Comparison of ENCODE assay signal across 26 mouse cellular contexts in the genomic region with DNA sequence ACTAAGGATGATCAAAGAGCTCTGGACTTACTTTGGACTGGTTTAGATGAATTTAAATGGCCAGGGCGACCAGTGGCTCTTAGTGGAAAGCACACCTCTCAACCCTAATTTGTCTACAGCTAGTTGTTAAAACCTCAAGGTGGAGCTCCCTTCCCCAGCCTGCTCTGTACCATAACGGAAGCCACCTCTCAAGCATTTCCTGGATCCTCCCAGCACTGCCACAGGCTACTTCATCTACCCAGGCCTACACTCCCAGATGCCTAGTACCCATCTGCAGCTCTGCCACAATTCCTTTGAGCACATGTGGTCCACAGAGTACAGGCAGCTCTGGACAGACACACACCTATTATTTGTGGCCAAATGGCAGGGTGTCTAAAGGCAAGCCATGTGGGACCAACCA. TPM values are rescaled to one million over a fixed set of nuclear protein-coding genes. Genes with fewer than 3 reads are reported as not detected.
DNase-seq lines count a peak whose midpoint lies in the region; ATAC-seq and TF ChIP-seq lines count a peak whose summit lies in the region.
"Had no signal": no experiment of that assay in that cellular context is flagged by ENCODE, and none has a peak within 500 bp of the region (broad histone marks: within the 10 kb centered on the region; RNA-seq: fewer than 3 reads in every experiment).

No protein-coding gene starts in this region.

- no peak overlapping the region for H3K4me3 ChIP-seq in limb, embryonic 13.5 days
- H3K4me3 ChIP-seq in limb, embryonic 10.5 days = no peak overlapping the region
- H3K4me3 ChIP-seq in CH12.LX (replicated peaks in 1 of 3; ENCODE audit: low read depth in 2 of 3, low read length in 2 of 3, poor library complexity in 1 of 3) = no peak overlapping the region
- H3K4me3 ChIP-seq in liver, postnatal 0 days (ENCODE audit: low read depth, low read length) = no peak overlapping the region
- H3K4me3 ChIP-seq in liver, embryonic 11.5 days (ENCODE audit: low read depth, low read length) = no peak overlapping the region
- H3K4me3 ChIP-seq: forebrain, embryonic 12.5 days; liver, embryonic 12.5 days had no signal

- TF ChIP-seq RAD21 in CH12.LX (IDR thresholded peaks at IDR 0.05; ENCODE audit: low read depth, low read length) = peak; percentile 19

- no peak overlapping the region for H3K27ac ChIP-seq in limb, embryonic 13.5 days
- H3K27ac ChIP-seq in limb, embryonic 10.5 days = no peak overlapping the region
- no peak overlapping the region for H3K27ac ChIP-seq in CH12.LX (ENCODE audit: insufficient read depth, low read depth)
- H3K27ac ChIP-seq in liver, postnatal 0 days (ENCODE audit: low read depth) = no peak overlapping the region
- H3K27ac ChIP-seq in liver, embryonic 11.5 days (ENCODE audit: low read depth, low read length) = no peak overlapping the region
- H3K27ac ChIP-seq: forebrain, embryonic 12.5 days; liver, embryonic 12.5 days had no signal

- DNase-seq in gastrocnemius, postnatal 25 days = peak; percentile 4
- no peak for DNase-seq in gastrocnemius, adult 18-20 months (ENCODE audit: low spot score)
- no peak for DNase-seq in limb, embryonic 10.5 days (ENCODE audit: low spot score)
- no peak for DNase-seq in CH12.LX (ENCODE audit: extremely low read depth)
- DNase-seq in liver, postnatal 0 days = no peak
- no peak for DNase-seq in liver, embryonic 11.5 days (ENCODE audit: low spot score)
- DNase-seq: adrenal gland, adult 8-10 months; gastrocnemius, postnatal 10 days; kidney, adult 2 months; kidney, postnatal 10 days; left cerebral cortex, postnatal 4 days; lung, embryonic 14.5 days had no signal

- H3K9ac ChIP-seq in limb, embryonic 13.5 days = no peak overlapping the region
- H3K9ac ChIP-seq in CH12.LX (ENCODE audit: insufficient read depth, low read depth) = no peak overlapping the region
- H3K9ac ChIP-seq in liver, postnatal 0 days (replicated peaks) = no peak overlapping the region
- H3K9ac ChIP-seq in liver, embryonic 11.5 days (ENCODE audit: low read depth, low read length) = no peak overlapping the region
- H3K9ac ChIP-seq: forebrain, embryonic 12.5 days; liver, embryonic 12.5 days; lung, embryonic 14.5 days had no signal

- dilution Hi-C loops in CH12.LX (cut with MboI; ENCODE audit: extremely low pct_ligation_motif_present, extremely low pct_unique_long_range_greater_than_20kb, low sequenced_read_pairs) = no loop called here

- ATAC-seq in limb, embryonic 13.5 days (ENCODE audit: low FRiP score, low read depth) = 0 out of 2 replicates have a peak, but pooled peaks have one; percentile 8
- peak; percentile 67 for ATAC-seq in inflammation-experienced regulatory T-cells, adult 6 months
- ATAC-seq in liver, postnatal 0 days = no peak
- no peak for ATAC-seq in liver, embryonic 11.5 days (replicated peaks; ENCODE audit: low FRiP score)
- ATAC-seq: hindbrain, embryonic 16.5 days; liver, embryonic 12.5 days had no signal

- 53% methylated on average over 2 of the region's 2 CpGs for WGBS in limb, embryonic 13.5 days
- WGBS in limb, embryonic 10.5 days = 58% methylated on average over 2 of the region's 2 CpGs
- WGBS in liver, postnatal 0 days (ENCODE audit: insufficient replicate concordance) = 49% methylated on average over 2 of the region's 2 CpGs
- WGBS in liver, embryonic 11.5 days = 55% methylated on average over 2 of the region's 2 CpGs

- H3K79me2 ChIP-seq in CH12.LX (replicated peaks; ENCODE audit: control insufficient read depth, extremely low read depth, insufficient read depth, poor library complexity, severe bottlenecking) = no peaks in the 10 kb centered on the region

- peaks cover 5% of the 10 kb centered on the region; the same call in 1 of the 2 replicates for H3K4me1 ChIP-seq in limb, embryonic 13.5 days
- H3K4me1 ChIP-seq in limb, embryonic 10.5 days = no peaks in the 10 kb centered on the region
- H3K4me1 ChIP-seq in CH12.LX (ENCODE audit: control insufficient read depth in 1 of 2, insufficient read depth in 2 of 2) = peaks cover 16 to 51% of the 10 kb centered on the region in 2 experiments
- H3K4me1 ChIP-seq in liver, postnatal 0 days (ENCODE audit: insufficient read depth) = peaks cover 8% of the 10 kb centered on the region
- H3K4me1 ChIP-seq in liver, embryonic 11.5 days (replicated peaks; ENCODE audit: control insufficient read depth, insufficient read depth, low read length) = peaks cover 20% of the 10 kb centered on the region
- H3K4me1 ChIP-seq: forebrain, embryonic 12.5 days had no signal

- H3K27me3 ChIP-seq in limb, embryonic 13.5 days = no peaks in the 10 kb centered on the region
- no peaks in the 10 kb centered on the region for H3K27me3 ChIP-seq in limb, embryonic 10.5 days (ENCODE audit: low read depth, poor library complexity, severe bottlenecking)
- H3K27me3 ChIP-seq in CH12.LX (replicated peaks) = no peaks in the 10 kb centered on the region
- no peaks in the 10 kb centered on the region for H3K27me3 ChIP-seq in liver, postnatal 0 days (ENCODE audit: insufficient read depth, low read length)
- no peaks in the 10 kb centered on the region for H3K27me3 ChIP-seq in liver, embryonic 11.5 days (replicated peaks; ENCODE audit: control insufficient read depth, insufficient read depth, low read length)
- H3K27me3 ChIP-seq: forebrain, embryonic 12.5 days; liver, embryonic 12.5 days had no signal

- no peaks in the 10 kb centered on the region for H3K9me3 ChIP-seq in limb, embryonic 13.5 days
- no peaks in the 10 kb centered on the region for H3K9me3 ChIP-seq in limb, embryonic 10.5 days (replicated peaks)
- no peaks in the 10 kb centered on the region for H3K9me3 ChIP-seq in CH12.LX (replicated peaks; ENCODE audit: low read length)
- no peaks in the 10 kb centered on the region for H3K9me3 ChIP-seq in liver, postnatal 0 days (ENCODE audit: low read length)
- H3K9me3 ChIP-seq in liver, embryonic 11.5 days (ENCODE audit: control insufficient read depth, low read length) = no peaks in the 10 kb centered on the region
- H3K9me3 ChIP-seq: forebrain, embryonic 12.5 days; liver, embryonic 12.5 days had no signal

- peaks cover 78% of the 10 kb centered on the region for H3K36me3 ChIP-seq in limb, embryonic 13.5 days
- H3K36me3 ChIP-seq in limb, embryonic 10.5 days = peaks cover 54% of the 10 kb centered on the region
- H3K36me3 ChIP-seq in CH12.LX (replicated peaks in 1 of 2; ENCODE audit: control insufficient read depth in 1 of 2, insufficient read depth in 1 of 2, low read length in 1 of 2) = peaks cover 8 to 90% of the 10 kb centered on the region in 2 experiments
- peaks cover 36% of the 10 kb centered on the region for H3K36me3 ChIP-seq in liver, postnatal 0 days (replicated peaks; ENCODE audit: insufficient read depth, low read length)
- peaks cover 12% of the 10 kb centered on the region; the same call in 1 of the 2 replicates for H3K36me3 ChIP-seq in liver, embryonic 11.5 days (ENCODE audit: control insufficient read depth, insufficient read depth, low read length)

- TF ChIP-seq POLR2A in CH12.LX (IDR thresholded peaks at IDR 0.05; ENCODE audit: low read depth, low read length) = no peak

- no peak; a peak in 1 of 4 replicates for TF ChIP-seq CTCF in CH12.LX (conservative IDR thresholded peaks at IDR 0.05 in 1 of 2, IDR thresholded peaks at IDR 0.05 in 1 of 2; ENCODE audit: low read depth in 2 of 2, low read length in 2 of 2)
- TF ChIP-seq CTCF in liver, postnatal 0 days (IDR thresholded peaks at IDR 0.05; ENCODE audit: low read depth) = no peak

- H3K4me2 ChIP-seq in limb, embryonic 13.5 days (replicated peaks) = no peak overlapping the region
- no peak overlapping the region for H3K4me2 ChIP-seq in CH12.LX (ENCODE audit: insufficient read depth, low read depth, poor library complexity, severe bottlenecking)
- no peak overlapping the region for H3K4me2 ChIP-seq in liver, postnatal 0 days (ENCODE audit: low read depth, low read length)
- H3K4me2 ChIP-seq in liver, embryonic 11.5 days = no peak overlapping the region
- H3K4me2 ChIP-seq: forebrain, embryonic 12.5 days; liver, embryonic 12.5 days; lung, embryonic 14.5 days; midbrain, embryonic 11.5 days had no signal

- in situ Hi-C loops in CH12.LX (cut with MboI; ENCODE audit: low pct_ligation_motif_present, low pct_unique_long_range_greater_than_20kb, low sequenced_read_pairs) = loop anchor here (10.0 kb wide), 1 partner anchor 149 kb away; no protein-coding TSS in a partner anchor

- TF ChIP-seq EP300 in CH12.LX (IDR thresholded peaks at IDR 0.05; ENCODE audit: low read length) = no peak
- no peak for TF ChIP-seq EP300 in liver, postnatal 0 days (IDR thresholded peaks at IDR 0.05; ENCODE audit: low read depth)

TF ChIP-seq in CH12.LX, 34 proteins besides CTCF, POLR2A, EP300 and RAD21:
- peak; percentile 50 for TF ChIP-seq ELF1 (IDR thresholded peaks at IDR 0.05; ENCODE audit: low read depth, low read length)
- TF ChIP-seq ZC3H11A (IDR thresholded peaks at IDR 0.05; ENCODE audit: low read depth, low read length) = no peak

RNA-seq across cellular contexts. Expression of a gene that starts 27.6 kb away (rescaled TPM):
- total RNA-seq in gastrocnemius, postnatal 25 days (2021) = 10 to 100 TPM; 43.4 to 55.8 TPM
- 10 to 100 TPM; 32.0 to 39.3 TPM for total RNA-seq in gastrocnemius, adult 18-20 months (2021)
- polyA plus RNA-seq in limb, embryonic 13.5 days (2015; fragmentation: Nextera tagmentation; extraction: Ambion mirVana) = 132 and 133 TPM in 2 replicates
- polyA plus RNA-seq in limb, embryonic 10.5 days (2016; fragmentation: Nextera tagmentation; extraction: Ambion mirVana) = 52.7 and 63.9 TPM in 2 replicates
- 49.3 and 58.2 TPM in 2 replicates for total RNA-seq in CH12.LX (2012; rRNA removed)
- 41.4 and 42.4 TPM in 2 replicates for total RNA-seq in CH12.LX (2014; rRNA removed)
- polyA plus RNA-seq in CH12.LX (2012; ENCODE audit: insufficient read length, low read depth) = 127 and 153 TPM in 2 replicates
- 10 to 100 TPM; 28.4 to 43.0 (median 33.7) TPM for polyA plus RNA-seq in inflammation-experienced regulatory T-cells, adult 6 months (2017; shearing (Covaris generic))
- 74.3 and 74.7 TPM in 2 replicates for polyA plus RNA-seq in liver, postnatal 0 days (2015; fragmentation: Nextera tagmentation; extraction: Ambion mirVana)
- 63.6 and 89.6 TPM in 2 replicates for polyA plus RNA-seq in liver, embryonic 11.5 days (2014; fragmentation: Nextera tagmentation; extraction: Ambion mirVana)

RNA-seq across cellular contexts. Expression of a gene that starts 49.4 kb away (rescaled TPM):
- not detected for total RNA-seq in gastrocnemius, postnatal 25 days (2021)
- total RNA-seq in gastrocnemius, adult 18-20 months (2021) = not detected
- polyA plus RNA-seq in limb, embryonic 13.5 days (2015; fragmentation: Nextera tagmentation; extraction: Ambion mirVana) = not detected in 2 replicates
- not detected in 2 replicates for polyA plus RNA-seq in limb, embryonic 10.5 days (2016; fragmentation: Nextera tagmentation; extraction: Ambion mirVana)
- total RNA-seq in CH12.LX (2012; rRNA removed) (not detected in 2 replicates), CH12.LX (2014; rRNA removed) (not detected in 2 replicates)
- not detected in 2 replicates for polyA plus RNA-seq in CH12.LX (2012; ENCODE audit: insufficient read length, low read depth)
- not detected for polyA plus RNA-seq in inflammation-experienced regulatory T-cells, adult 6 months (2017; shearing (Covaris generic))
- polyA plus RNA-seq in liver, postnatal 0 days (2015; fragmentation: Nextera tagmentation; extraction: Ambion mirVana) = not detected in 2 replicates
- polyA plus RNA-seq in liver, embryonic 11.5 days (2014; fragmentation: Nextera tagmentation; extraction: Ambion mirVana) = not detected in 2 replicates
- total RNA-seq: adrenal gland, adult 8-10 months; gastrocnemius, postnatal 10 days; heart, postnatal 25 days; layer of hippocampus, adult 8-10 months; left cerebral cortex, adult 18-20 months; left cerebral cortex, postnatal 4 days had no signal
- polyA plus RNA-seq: cortical plate, adult 2 months; embryonic facial prominence, embryonic 11.5 days; forebrain, embryonic 12.5 days; frontal cortex, adult 2 months; hindbrain, embryonic 16.5 days; kidney, adult 2 months; liver, embryonic 12.5 days; lung, embryonic 14.5 days; midbrain, embryonic 11.5 days; neural tube, embryonic 14.5 days; small intestine, adult 2 months had no signal

Comparison
In these comparisons a context has a peak if more than half of its experiments do, and no peak if none do; other contexts are left out.
1. ATAC-seq: peak in limb, embryonic 13.5 days (single experiment) and inflammation-experienced regulatory T-cells, adult 6 months (single experiment); none in liver, postnatal 0 days (single experiment) and liver, embryonic 11.5 days (single experiment).